Comparison of ENCODE assay signal across 13 mouse cellular contexts in genomic region chr5:65861154-65861944, GRCm38 (mm10). TPM values are rescaled to one million over a fixed set of nuclear protein-coding genes. Genes with fewer than 3 reads are reported as not detected.
DNase-seq lines count a peak whose midpoint lies in the region; ATAC-seq and TF ChIP-seq lines count a peak whose summit lies in the region.
"Had no signal": no experiment of that assay in that cellular context is flagged by ENCODE, and none has a peak within 500 bp of the region (broad histone marks: within the 10 kb centered on the region; RNA-seq: fewer than 3 reads in every experiment).

Gene Rhoh (plus strand): TSS chr5:65861213.

- H3K36me3 ChIP-seq in megakaryocyte, embryonic 14.5 days (replicated peaks; ENCODE audit: low read length): no peaks in the 10 kb centered on the region
- no peaks in the 10 kb centered on the region for H3K36me3 ChIP-seq in neural tube, embryonic 15.5 days
- H3K36me3 ChIP-seq: embryonic facial prominence, embryonic 12.5 days; forebrain, embryonic 10.5 days had no signal

- no peak within 1 kb of the TSS for H3K9ac ChIP-seq in neural tube, embryonic 15.5 days (replicated peaks)
- H3K9ac ChIP-seq: embryonic facial prominence, embryonic 12.5 days had no signal

- H3K27me3 ChIP-seq in megakaryocyte, embryonic 14.5 days (replicated peaks): no peaks in the 10 kb centered on the region
- H3K27me3 ChIP-seq in neural tube, embryonic 15.5 days (replicated peaks): no peaks in the 10 kb centered on the region
- H3K27me3 ChIP-seq: embryonic facial prominence, embryonic 12.5 days had no signal

- no peak for ATAC-seq in megakaryocyte, adult 5-6 weeks (ENCODE audit: poor library complexity, severe bottlenecking)
- ATAC-seq in neural tube, embryonic 15.5 days (ENCODE audit: low FRiP score): no peak
- ATAC-seq: hindbrain, embryonic 16.5 days had no signal

- no peak for TF ChIP-seq CTCF in bone marrow, adult 2 months (IDR thresholded peaks at IDR 0.05; ENCODE audit: control insufficient read depth, insufficient read depth, low read length)

- peak; percentile 69 for DNase-seq in naive thymus-derived CD4-positive, alpha-beta T cell, adult 2 months (ENCODE audit: low read depth)
- DNase-seq in thymus, postnatal 4 days: peak; percentile 64
- no peak for DNase-seq in left cerebral cortex, adult 8-10 months (ENCODE audit: low spot score in 2 of 2)
- no peak for DNase-seq in kidney, postnatal 36 days
- DNase-seq: cerebellum, adult 9-10 months had no signal

- H3K9me3 ChIP-seq in megakaryocyte, embryonic 14.5 days: no peaks in the 10 kb centered on the region
- H3K9me3 ChIP-seq in neural tube, embryonic 15.5 days (replicated peaks): no peaks in the 10 kb centered on the region
- H3K9me3 ChIP-seq: embryonic facial prominence, embryonic 12.5 days; forebrain, embryonic 10.5 days had no signal

- H3K4me2 ChIP-seq in neural tube, embryonic 15.5 days: no peak within 1 kb of the TSS
- H3K4me2 ChIP-seq: embryonic facial prominence, embryonic 12.5 days had no signal

- peak within 1 kb of the TSS; percentile 43 for H3K27ac ChIP-seq in bone marrow, adult 2 months (ENCODE audit: control insufficient read depth, insufficient read depth, low read depth, low read length, poor library complexity)
- no peak within 1 kb of the TSS for H3K27ac ChIP-seq in neural tube, embryonic 15.5 days (replicated peaks)
- H3K27ac ChIP-seq: embryonic facial prominence, embryonic 12.5 days; forebrain, embryonic 10.5 days had no signal

- peak within 1 kb of the TSS; percentile 80 for H3K4me3 ChIP-seq in megakaryocyte, embryonic 14.5 days (replicated peaks)
- no peak within 1 kb of the TSS for H3K4me3 ChIP-seq in bone marrow, adult 2 months (replicated peaks; ENCODE audit: control insufficient read depth, low read depth, low read length)
- no peak within 1 kb of the TSS for H3K4me3 ChIP-seq in neural tube, embryonic 15.5 days (replicated peaks)
- H3K4me3 ChIP-seq: embryonic facial prominence, embryonic 12.5 days; forebrain, embryonic 10.5 days; myocyte had no signal

- no peak for TF ChIP-seq POLR2A in bone marrow, adult 2 months (IDR thresholded peaks at IDR 0.05; ENCODE audit: borderline replicate concordance, control insufficient read depth, low read depth, low read length)

- WGBS in bone marrow, adult 2 months: 38% methylated on average over 10 of the region's 10 CpGs
- WGBS in neural tube, embryonic 15.5 days: 81% methylated on average over 10 of the region's 10 CpGs

- peaks cover 57% of the 10 kb centered on the region for H3K4me1 ChIP-seq in megakaryocyte, embryonic 14.5 days
- peaks cover 5% of the 10 kb centered on the region for H3K4me1 ChIP-seq in bone marrow, adult 2 months (ENCODE audit: control insufficient read depth, insufficient read depth, low read length)
- H3K4me1 ChIP-seq in neural tube, embryonic 15.5 days: no peaks in the 10 kb centered on the region

RNA-seq across cellular contexts. Expression of gene Rhoh, which starts in this region (rescaled TPM):
- polyA plus RNA-seq in megakaryocyte, embryonic 14.5 days (2012; ENCODE audit: insufficient read depth, low replicate concordance): 0.70 TPM in 1 of 2 replicates, not detected in the other
- total RNA-seq in megakaryocyte, adult 5-6 weeks (2015): 6.4 and 10.8 TPM in 2 replicates
- total RNA-seq in megakaryocyte, adult 5-6 weeks (2017): 9.3 and 10.5 TPM in 2 replicates
- 12.3 and 18.4 TPM in 2 replicates for polyA plus RNA-seq in bone marrow, adult 2 months (2011; ENCODE audit: insufficient read depth, insufficient read length, low replicate concordance, missing spikeins)
- total RNA-seq in left cerebral cortex, adult 8-10 months (2022): 1 to 10 TPM in 2 of 4 experiments, under 1 TPM in 2; 0.67 to 2.4 (median 1.6) TPM
- polyA plus RNA-seq in neural tube, embryonic 15.5 days (2015; fragmentation: Nextera tagmentation; extraction: Ambion mirVana): 0.78 and 12.5 TPM in 2 replicates

Comparison
In these comparisons a context has a peak if more than half of its experiments do, and no peak if none do; other contexts are left out.
1. DNase-seq: peak in naive thymus-derived CD4-positive, alpha-beta T cell, adult 2 months (single experiment) and thymus, postnatal 4 days (single experiment); none in left cerebral cortex, adult 8-10 months (0 of 2) and kidney, postnatal 36 days (0 of 2).